Mouse (Mus musculus) lung, postnatal 14 days (tissue): ENCODE data around the gene Taf1.

Experiments
- DNase-seq: peaks from one replicate; pipeline ENCODE4 v3.0.0; 2021

Gene Taf1

DNA sequence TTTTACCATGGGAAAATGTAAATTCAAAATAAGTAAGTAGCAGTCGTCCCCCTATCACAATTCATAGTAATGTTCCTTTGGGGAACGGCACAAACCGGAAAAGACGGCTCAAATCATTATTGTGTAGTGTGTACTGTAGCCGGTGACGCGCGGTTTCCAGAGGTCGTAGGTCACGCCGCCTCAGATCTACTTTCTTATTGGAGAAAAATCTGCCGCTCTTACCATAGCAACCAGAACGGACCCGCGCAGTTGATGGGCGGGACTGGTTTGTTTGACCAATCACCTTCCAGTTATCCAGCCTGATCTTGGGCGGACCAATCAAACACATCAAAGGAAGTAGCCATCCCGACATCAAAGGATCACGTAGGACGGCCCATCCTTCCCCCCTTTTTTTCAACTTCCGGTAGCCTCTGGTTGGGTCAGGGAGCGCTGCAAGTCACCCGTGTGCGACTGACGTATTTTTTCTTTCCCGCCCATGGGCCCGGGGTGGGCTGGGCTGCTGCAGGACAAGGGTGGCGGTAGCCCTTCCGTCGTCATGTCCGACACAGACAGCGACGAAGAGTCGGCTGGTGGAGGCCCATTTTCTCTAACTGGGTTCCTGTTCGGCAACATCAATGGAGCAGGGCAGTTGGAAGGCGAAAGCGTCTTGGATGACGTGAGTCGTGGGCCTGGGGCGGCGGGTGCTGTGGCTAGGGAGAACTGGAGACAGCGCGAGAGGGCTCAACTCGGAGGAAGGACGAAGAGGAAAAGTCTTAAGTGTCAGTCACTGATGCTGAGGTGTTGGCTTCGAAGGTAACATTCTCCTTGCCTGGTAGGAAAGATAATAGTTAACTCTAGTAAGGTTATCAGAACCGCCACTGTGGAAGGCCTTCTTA lies at the start of gene Taf1:
Gene Taf1 (plus strand): TSS at position 388 of the 875 bp plus-strand sequence.
- peak; percentile 89 for DNase-seq

DNA sequence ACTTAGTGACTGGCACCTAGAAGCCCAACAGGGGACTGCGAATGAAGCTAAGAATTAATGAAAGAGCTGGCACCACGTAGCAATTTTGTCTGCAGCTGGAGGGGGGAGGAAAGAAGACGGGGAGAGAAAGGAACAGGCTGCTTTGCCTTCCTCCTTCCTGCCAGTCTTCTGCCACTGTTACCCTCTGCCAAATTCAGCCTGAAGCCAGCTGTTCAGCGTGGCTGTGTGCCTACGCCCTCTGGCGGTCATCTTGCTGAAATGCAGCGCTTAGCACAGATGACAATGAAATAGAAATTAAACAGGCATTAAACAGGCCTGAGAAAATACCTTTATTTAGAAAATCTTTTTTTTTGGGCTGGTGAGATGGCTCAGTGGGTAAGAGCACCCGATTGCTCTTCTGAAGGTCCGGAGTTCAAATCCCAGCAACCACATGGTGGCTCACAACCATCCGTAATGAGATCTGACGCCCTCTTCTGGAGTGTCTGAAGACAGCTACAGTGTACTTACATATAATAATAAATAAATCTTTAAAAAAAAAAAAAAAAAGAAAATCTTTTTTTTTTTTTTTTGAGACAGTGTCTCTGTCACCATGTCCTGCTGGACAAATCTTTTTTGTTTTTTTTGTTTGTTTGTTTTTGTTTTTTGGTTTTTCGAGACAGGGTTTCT lies 45.9 kb upstream of the Taf1 start:
- peak; percentile 56 for DNase-seq

DNA sequence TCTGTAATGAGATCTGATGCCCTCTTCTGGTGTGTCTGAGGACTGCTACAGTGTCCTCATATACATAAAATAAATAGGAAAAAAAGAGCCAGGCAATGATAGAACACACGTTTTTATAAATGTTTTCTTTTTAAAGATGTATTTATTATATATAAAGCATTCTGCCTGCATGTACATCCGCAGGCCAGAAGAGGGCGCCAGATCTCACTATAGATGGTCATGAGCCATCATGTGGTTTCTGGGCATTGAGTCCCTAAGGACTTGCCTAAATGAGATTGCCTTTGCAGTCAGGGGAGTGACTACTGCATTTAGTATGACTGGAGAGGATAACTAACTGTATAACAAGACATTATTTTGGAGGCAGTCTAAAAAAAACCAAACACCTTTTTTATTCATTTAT lies 27.9 kb upstream of the Taf1 start:
- DNase-seq = peak; percentile 15

DNA sequence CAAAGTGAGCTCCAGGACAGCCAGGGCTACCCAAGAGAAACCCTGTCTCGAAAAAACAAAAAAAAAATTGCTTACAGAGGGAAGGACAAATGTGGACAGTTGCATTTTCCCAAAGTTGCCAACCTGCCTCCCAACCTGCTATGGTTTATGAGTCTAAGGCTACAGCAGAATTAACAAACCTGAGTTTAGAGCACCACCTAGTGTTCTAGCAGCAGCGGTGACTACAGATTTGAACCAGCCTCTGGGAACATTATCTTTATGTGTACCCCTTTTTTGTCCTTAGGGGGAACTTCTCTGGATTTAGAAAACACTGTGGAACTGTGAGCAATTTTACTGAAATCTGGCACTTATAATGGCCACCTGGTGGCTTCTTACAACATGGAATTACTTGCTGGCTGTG lies 16.8 kb upstream of the Taf1 start:
- DNase-seq = no peak

DNA sequence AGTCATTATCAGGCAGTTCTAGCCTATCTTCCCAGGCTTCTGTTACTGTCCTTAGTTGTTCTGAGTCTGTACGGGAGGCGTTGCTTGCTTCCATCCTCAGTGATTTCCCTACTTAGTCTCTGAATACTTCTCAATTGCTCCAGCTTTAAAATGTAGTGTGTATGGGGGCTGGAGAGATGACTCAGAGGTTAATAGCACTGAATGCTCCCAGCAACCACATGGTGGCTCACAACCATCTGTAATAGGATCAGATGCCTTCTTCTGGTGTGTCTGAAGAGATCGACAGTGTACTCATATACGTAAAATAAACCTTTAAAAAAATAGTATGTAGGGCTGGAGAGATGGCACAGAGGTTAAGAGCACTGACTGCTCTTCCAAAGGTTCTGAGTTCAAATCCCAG lies 14.5 kb upstream of the Taf1 start:
- DNase-seq = no peak

DNA sequence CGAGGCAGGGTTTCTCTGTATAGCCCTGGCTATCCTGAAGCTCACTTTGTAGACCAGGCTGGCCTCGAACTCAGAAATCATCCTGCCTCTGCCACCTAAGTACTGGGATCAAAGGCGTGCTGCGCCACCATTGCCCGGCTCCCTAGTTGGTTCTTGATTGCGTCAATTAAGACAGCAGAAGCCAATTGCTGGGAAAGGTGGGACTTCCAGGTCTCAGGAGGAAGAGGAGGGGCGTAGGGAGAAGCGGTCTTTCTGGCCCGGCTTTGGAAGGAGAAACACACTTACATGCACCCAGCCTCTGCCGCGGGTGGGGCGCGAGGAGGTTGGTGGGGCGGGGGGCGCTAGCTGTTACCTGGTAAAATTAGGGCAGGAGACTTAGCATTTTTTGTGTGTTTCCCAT lies 10.5 kb upstream of the Taf1 start:
- DNase-seq = no peak

DNA sequence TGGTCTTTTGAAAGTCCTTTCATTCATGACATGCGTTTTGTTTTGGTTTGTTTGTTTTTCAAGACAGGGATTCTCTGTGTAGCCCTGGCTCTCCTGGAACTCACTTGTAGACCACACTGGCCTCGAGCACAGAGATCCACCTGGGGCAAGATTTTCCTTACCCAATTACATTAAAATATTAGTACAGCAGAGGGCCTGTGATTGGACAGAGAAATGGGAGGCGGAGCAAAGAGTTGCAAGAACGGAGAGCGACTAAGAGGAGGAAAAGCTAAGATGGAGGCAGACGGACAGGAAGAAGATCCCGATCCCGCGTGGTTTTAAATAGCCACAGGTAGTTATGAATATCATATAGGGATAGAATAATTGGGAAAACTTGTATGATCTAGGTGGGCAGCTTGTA lies 5.2 kb upstream of the Taf1 start:
- DNase-seq = no peak

DNA sequence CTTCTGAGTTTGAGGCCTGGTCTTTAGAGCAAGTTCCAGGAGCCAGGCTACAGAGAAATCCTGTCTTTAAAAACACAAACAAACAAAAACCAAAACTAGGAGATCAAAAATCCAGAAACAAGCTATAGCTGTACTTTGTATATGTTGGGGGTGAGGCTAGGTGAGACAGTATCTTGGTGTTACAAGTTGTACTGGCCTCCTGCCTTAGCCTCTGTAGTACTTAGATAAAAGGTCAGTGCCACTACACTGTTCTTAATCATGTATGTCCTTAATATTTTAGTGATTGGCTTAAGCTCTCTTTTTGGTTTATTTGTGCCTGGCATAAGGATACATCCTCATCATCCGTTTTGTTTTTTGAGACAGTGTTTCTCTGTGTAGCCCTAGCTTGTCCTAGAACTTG lies 52.9 kb downstream of the Taf1 start:
- no peak for DNase-seq

DNA sequence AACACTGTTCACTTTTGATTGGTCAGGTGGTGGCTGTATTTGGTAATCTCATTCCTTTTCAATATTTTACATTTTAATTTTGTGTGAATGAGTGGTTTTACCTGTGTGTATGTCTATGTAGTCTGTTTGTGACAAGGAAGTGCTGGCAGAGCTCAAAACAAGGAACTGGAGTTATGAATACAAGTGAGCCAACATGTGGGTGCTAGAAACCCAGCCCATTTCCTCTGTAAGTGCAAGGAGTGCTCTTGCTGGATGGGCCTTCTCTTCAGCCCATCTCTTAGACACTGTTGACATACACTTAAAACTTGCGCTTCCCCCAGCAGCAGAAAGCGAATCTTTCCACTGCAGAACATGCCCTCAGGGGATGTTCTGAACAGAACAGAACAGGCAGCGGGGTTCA lies 83.6 kb downstream of the Taf1 start:
- no peak for DNase-seq

DNA sequence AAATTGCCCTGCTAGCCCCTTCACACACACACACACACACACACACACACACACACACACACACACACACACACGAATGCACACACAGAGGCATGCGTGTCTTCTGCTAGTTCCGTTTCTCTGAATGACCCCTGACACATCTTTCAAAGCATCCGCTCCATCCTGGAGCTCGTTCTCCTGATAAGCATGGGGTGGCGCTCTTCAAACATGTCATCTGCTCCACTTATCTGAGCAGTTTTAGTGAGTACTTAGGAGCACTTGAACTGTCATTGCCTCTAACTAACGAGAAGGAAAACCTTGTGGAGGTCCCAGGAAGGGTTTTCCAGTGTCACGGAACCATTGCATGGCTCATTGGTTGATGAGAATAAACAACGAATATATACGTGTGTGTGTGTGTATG lies 85.4 kb downstream of the Taf1 start:
- DNase-seq = no peak

DNA sequence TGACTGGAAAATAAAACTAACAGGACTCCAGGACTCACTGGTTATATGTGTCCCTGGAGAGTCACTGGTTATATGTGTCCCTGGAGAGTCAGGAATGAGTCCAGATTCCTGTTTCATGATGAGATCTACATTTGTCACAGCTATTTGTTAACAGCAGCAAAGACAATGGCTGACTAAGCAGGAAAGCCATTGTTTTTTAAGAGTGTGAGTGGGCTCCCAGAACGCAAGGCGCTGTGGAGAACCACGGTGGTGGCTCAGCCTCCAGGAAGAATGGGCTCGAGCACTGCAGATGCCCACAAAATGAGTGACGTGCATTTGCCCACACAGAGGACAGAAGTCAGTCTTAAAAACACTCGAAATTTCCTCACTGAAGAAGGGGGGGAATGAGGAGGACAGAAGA lies 87.8 kb downstream of the Taf1 start:
- DNase-seq = no peak

DNA sequence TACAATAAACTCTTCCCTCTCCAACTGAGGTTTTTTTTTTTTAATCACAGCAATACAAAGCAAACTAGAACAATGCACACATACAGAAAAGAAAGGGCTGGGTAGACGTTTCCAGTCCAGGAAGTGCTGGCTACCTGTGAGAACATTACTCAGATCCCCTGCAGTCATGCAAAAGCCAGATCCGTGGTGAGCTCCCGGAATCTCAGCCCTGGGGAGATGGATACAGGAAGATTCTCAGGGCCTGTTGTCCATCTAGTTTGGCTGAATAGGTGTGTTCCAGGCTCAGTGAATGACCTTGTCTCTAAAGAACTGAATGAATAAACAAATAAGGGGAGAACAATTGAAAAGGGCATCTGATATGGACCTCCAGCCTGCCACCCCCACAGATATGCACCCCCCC lies 90.0 kb downstream of the Taf1 start:
- DNase-seq = no peak

DNA sequence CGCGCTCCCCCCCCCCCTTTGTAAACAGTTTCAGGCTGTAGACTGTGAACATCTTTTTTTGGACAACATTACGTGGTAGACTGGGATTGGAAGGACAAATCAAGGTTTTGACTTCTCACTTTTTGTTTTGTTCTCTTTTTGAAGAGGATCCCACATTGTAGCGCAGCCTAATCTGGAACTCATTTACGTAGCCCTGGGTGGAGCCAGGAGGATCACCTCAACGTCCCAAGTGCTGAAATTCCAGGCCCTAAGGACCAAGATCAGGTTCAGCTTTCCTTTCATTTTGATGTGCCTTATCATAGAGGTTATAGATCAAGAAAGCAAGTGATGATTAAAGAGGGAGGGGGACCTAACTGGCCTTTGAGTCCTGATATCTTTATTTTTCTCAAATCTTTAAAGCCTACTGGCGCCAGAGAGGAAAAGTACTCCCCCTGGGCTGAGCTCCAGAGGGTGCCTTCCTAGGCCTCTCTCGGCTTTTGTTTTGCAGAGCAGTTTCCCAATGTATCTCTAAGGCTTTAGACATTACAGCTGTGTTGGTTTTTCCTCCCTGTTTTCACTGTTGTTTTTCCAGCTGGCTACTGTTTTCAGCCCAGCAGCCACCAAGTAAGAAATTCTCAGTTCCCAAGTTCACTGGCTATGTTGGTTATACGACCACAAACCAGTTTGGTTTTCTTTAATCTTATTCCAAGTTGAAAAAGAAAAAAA lies 104.4 kb downstream of the Taf1 start:
- no peak for DNase-seq

DNA sequence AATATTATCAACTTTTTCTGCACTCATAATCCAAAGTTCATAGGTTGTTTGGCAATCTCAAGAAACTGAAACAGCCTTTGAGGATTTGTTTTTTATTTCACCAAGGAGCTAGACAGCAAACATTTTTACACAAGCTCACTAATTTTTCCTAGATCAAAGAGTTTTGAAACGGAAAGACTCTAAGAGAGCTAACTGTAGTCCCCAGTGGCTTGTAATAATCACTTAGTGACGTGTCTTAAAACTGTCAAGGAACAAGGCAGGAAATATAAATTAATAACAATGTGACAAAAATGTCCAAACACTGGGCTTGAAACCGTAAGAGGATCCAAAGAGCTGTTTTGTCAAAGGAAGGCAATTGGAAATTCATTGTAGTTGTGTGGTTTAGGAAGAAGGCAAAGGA lies 106.3 kb downstream of the Taf1 start:
- no peak for DNase-seq

DNA sequence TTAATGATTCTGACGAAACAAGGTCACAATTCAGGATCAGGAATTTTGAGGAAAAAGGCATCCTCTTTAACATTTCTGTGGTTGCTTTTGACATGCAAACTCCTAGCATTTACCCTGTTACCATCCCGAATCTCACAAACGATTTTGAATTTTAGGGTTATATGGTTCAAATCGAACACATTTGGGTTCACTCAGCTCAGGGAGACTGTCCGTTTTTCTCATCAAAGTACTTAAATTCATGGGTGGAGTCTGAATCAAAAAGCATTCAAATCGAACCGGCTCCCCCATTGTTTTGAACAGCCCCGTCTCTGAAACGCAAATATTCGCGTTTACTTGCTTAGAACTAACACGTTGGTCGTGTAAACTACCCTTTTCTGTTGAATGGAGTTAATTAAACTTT lies 106.8 kb downstream of the Taf1 start:
- no peak for DNase-seq

DNA sequence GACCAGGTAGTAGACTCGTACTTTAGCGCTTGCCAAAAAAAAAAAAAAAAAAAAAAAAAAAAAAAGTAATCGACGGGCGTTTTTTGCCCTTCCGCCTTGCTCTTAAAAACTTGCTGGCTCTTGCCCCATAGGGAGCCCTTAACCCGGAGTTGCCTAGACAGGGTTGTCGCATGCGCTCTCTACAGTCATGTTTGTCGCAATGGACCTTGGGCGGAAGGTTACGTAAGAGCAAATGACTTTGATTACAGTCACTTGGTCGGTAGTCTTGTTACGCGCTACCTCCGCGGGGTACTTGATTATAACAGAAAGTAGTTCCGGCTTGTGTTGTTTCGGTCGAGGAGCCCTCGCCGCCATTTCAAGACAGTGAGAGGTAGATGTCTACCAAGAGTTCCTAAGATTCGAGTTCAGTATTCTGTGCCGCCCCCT lies 107.2 kb downstream of the Taf1 start, which contains the start of gene Ogt:
Gene Ogt (plus strand): TSS at position 320 of the 426 bp plus-strand sequence.
- peak; percentile 86 for DNase-seq

DNA sequence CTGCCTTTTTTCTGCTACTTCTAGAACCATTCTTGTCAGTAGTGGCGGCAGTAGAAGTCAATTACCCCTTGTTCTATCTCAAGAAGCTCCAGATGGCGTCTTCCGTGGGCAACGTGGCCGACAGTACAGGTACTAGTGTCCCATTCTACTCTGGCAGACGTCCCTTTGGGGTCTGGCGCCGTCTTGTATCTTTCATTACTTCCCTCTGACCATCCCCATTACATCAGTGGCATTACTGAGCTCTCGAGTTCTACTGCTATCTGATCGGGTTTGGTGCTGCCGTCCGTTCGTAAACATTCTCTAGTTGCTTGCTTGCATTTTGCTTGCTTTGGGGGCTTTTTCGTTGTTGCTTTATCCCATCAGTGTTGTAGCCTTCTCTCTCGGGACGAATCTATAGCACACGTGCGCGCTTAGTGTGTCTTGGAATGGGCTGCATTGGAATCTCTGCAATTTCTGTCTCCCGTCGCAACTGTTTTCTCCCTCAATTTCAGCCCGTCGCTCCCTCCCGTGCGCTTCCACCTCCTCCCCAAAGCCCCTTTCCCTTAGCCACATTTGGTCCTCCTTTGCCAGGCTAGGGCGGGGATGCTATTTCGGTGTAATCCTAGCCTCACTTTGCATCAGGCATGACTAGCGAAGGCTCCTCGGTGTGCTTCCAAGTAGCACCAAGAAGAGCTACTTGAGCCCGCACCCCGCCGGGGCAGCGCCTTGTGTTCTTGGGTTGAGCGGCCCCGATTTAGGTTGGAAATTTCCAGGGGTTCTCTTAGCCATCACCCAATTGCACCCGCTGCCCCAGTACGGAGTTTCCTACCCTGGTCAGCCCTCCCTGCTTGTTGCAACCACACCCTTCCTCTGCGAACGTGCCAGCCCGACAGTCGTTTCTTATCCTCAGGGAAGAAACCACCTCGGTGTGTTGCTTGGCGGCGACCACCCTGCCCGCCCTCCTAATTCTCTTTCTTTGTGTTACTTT lies 107.9 kb downstream of the Taf1 start:
- DNase-seq = peak; percentile 48

DNA sequence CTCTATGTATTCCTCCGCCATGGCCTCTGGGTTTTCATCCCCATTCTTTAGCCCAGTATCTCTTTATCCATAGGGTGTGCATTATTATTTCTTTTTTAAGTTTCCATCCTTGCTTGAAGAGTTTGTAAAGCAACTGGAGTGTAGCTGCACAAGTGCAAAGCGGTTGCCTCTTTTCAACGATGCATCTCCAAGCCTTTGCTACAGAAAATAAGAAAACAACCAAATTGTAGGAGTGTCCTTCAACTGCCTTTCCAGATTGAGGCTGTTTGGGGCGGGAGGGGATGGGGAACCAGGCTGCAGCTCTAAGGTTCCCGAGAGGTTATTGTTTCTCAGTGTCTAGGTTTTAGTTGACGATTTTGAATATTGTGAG lies 108.6 kb downstream of the Taf1 start:
- DNase-seq = no peak

DNA sequence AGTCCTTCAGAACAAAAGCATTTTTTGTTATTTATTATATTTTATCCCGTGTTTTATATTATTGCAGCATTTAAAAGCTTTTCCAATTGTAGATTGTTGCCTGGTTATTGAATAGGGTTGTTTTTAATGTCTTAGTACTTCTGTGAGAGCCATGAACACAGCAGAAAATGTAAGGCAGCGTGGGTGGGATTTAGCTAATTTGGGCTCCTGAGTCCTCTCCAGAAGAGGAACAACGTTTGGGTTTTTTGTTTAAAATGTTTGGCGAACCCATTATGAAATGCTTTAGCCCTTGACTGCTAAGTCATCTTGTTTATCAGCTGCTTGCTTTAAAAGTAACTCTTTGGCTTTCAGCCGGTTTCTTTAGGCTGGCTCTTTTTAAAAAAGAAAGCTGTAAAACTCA lies 109.6 kb downstream of the Taf1 start:
- DNase-seq = no peak

DNA sequence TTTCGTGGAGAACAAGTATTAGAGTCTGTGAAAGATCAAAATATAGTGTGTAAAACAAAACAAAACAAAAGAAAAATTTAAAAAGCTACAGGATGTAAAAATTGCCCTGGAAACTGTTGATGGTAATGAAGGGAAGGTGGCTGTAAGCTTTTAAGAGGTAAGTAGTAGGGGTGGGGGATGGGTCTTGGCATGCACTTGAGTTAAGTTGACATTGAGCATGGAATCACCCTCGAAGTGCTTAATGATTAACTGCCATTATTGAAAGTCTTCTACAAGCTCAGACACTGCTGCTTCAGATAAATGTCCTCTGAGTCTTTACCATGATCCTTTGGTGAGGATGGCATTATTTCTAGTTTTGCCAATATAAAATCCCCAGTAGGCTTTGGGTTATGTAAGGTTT lies 112.8 kb downstream of the Taf1 start:
- DNase-seq = no peak

DNA sequence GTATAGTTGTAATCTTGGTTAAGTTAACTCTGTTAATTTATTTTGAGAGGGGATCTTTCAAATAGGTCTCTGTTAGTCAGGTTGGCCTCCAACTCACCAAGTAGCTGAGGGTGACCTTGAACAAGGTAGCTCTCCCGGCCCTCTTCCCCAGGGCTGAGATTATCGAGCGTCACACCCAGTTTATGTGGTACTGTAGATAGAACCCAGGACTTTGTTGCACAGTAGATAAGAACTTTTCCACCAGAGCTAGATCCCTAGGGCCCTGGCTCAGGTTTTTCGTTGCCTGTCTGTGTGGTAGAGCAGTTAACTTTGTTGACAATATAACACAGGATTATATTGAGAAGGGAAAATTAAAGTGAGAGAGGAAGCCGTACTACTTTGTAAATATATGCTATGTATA lies 114.1 kb downstream of the Taf1 start:
- DNase-seq = no peak
